Comparison of ENCODE assay signal across 9 mouse cellular contexts in genomic region chr2:25304657-25305541, GRCm38 (mm10). TPM values are rescaled to one million over a fixed set of nuclear protein-coding genes. Genes with fewer than 3 reads are reported as not detected.
DNase-seq lines count a peak whose midpoint lies in the region; ATAC-seq and TF ChIP-seq lines count a peak whose summit lies in the region.
"Had no signal": no experiment of that assay in that cellular context is flagged by ENCODE, and none has a peak within 500 bp of the region (broad histone marks: within the 10 kb centered on the region; RNA-seq: fewer than 3 reads in every experiment).

No protein-coding gene starts in this region.

- no peaks in the 10 kb centered on the region for H3K36me3 ChIP-seq in hindbrain, embryonic 12.5 days
- no peaks in the 10 kb centered on the region for H3K36me3 ChIP-seq in liver, postnatal 0 days (replicated peaks; ENCODE audit: insufficient read depth, low read length)
- peaks cover 64% of the 10 kb centered on the region for H3K36me3 ChIP-seq in neural tube, embryonic 15.5 days

- peak overlapping the region; percentile 66 for H3K9ac ChIP-seq in hindbrain, embryonic 12.5 days
- H3K9ac ChIP-seq in liver, postnatal 0 days (replicated peaks): no peak overlapping the region
- H3K9ac ChIP-seq in neural tube, embryonic 15.5 days (replicated peaks): peak overlapping the region; percentile 32; the same call in 1 of the 2 replicates

- peak; percentile 24 for DNase-seq in adrenal gland, adult 2 months
- DNase-seq in adrenal gland, adult 8-10 months: no peak
- peak; percentile 84 for DNase-seq in 416B (ENCODE audit: low read depth)
- DNase-seq in embryo, embryonic 11 days: peak; percentile 79
- DNase-seq in liver, postnatal 0 days: no peak
- DNase-seq in thymus, adult 18-20 months: no peak

- peak; percentile 84 for ATAC-seq in hindbrain, embryonic 12.5 days (ENCODE audit: low FRiP score)
- ATAC-seq in liver, postnatal 0 days: no peak
- peak; percentile 73 for ATAC-seq in neural tube, embryonic 15.5 days (ENCODE audit: low FRiP score)

- H3K4me3 ChIP-seq in hindbrain, embryonic 12.5 days: peak overlapping the region; percentile 38
- peak overlapping the region; percentile 13 for H3K4me3 ChIP-seq in liver, postnatal 0 days (ENCODE audit: low read depth, low read length)
- peak overlapping the region; percentile 36 for H3K4me3 ChIP-seq in neural tube, embryonic 15.5 days (replicated peaks)

- 0 out of 2 replicates have a peak overlapping the region, but pooled peaks have one; percentile 40 for H3K27ac ChIP-seq in hindbrain, embryonic 12.5 days
- no peak overlapping the region for H3K27ac ChIP-seq in liver, postnatal 0 days (ENCODE audit: low read depth)
- no peak overlapping the region for H3K27ac ChIP-seq in neural tube, embryonic 15.5 days (replicated peaks)

- no peak for TF ChIP-seq EP300 in liver, postnatal 0 days (IDR thresholded peaks at IDR 0.05; ENCODE audit: low read depth)

- H3K27me3 ChIP-seq in hindbrain, embryonic 12.5 days: peaks cover 70% of the 10 kb centered on the region
- peaks cover 35% of the 10 kb centered on the region for H3K27me3 ChIP-seq in liver, postnatal 0 days (ENCODE audit: insufficient read depth, low read length)
- H3K27me3 ChIP-seq in neural tube, embryonic 15.5 days (replicated peaks): peaks cover 59% of the 10 kb centered on the region

- H3K4me1 ChIP-seq in hindbrain, embryonic 12.5 days: peaks cover 13% of the 10 kb centered on the region
- H3K4me1 ChIP-seq in liver, postnatal 0 days (ENCODE audit: insufficient read depth): no peaks in the 10 kb centered on the region; the same call in 1 of the 2 replicates
- H3K4me1 ChIP-seq in neural tube, embryonic 15.5 days: peaks cover 9% of the 10 kb centered on the region

- TF ChIP-seq CTCF in liver, postnatal 0 days (IDR thresholded peaks at IDR 0.05; ENCODE audit: low read depth): no peak

- 2% methylated on average over 38 of the region's 45 CpGs for WGBS in hindbrain, embryonic 12.5 days
- 2% methylated on average over 44 of the region's 45 CpGs for WGBS in liver, postnatal 0 days (ENCODE audit: insufficient replicate concordance)
- WGBS in neural tube, embryonic 15.5 days: 4% methylated on average over 41 of the region's 45 CpGs

- H3K9me3 ChIP-seq in hindbrain, embryonic 12.5 days (replicated peaks): no peaks in the 10 kb centered on the region
- H3K9me3 ChIP-seq in liver, postnatal 0 days (ENCODE audit: low read length): no peaks in the 10 kb centered on the region
- H3K9me3 ChIP-seq in neural tube, embryonic 15.5 days (replicated peaks): no peaks in the 10 kb centered on the region

- H3K4me2 ChIP-seq in hindbrain, embryonic 12.5 days (replicated peaks): peak overlapping the region; percentile 84
- H3K4me2 ChIP-seq in liver, postnatal 0 days (ENCODE audit: low read depth, low read length): peak overlapping the region; percentile 51
- peak overlapping the region; percentile 68 for H3K4me2 ChIP-seq in neural tube, embryonic 15.5 days

RNA-seq across cellular contexts. Expression of gene Grin1, which starts 14.1 kb away (rescaled TPM):
- total RNA-seq in adrenal gland, adult 2 months (2021): 10 to 100 TPM in 1 of 2 experiments, 1 to 10 TPM in 1; 8.3 to 13.3 TPM
- polyA plus RNA-seq in adrenal gland, adult 2 months (2012; rRNA removed): 15.3 and 16.4 TPM in 2 replicates
- total RNA-seq in adrenal gland, adult 8-10 months (2022): 10 to 100 TPM; 13.0 to 21.3 (median 17.8) TPM
- polyA plus RNA-seq in hindbrain, embryonic 12.5 days (2016; fragmentation: Nextera tagmentation; extraction: Ambion mirVana): 6.3 and 6.9 TPM in 2 replicates
- not detected in 2 replicates for polyA plus RNA-seq in liver, postnatal 0 days (2015; fragmentation: Nextera tagmentation; extraction: Ambion mirVana)
- 58.0 and 68.4 TPM in 2 replicates for polyA plus RNA-seq in neural tube, embryonic 15.5 days (2015; fragmentation: Nextera tagmentation; extraction: Ambion mirVana)
- total RNA-seq: heart, postnatal 14 days had no signal

RNA-seq across cellular contexts. Expression of gene Lrrc26, which starts 15.2 kb away (rescaled TPM):
- total RNA-seq in adrenal gland, adult 2 months (2021): not detected
- polyA plus RNA-seq in adrenal gland, adult 2 months (2012; rRNA removed): not detected in 2 replicates
- not detected for total RNA-seq in adrenal gland, adult 8-10 months (2022)
- polyA plus RNA-seq in hindbrain, embryonic 12.5 days (2016; fragmentation: Nextera tagmentation; extraction: Ambion mirVana): not detected in 2 replicates
- polyA plus RNA-seq in liver, postnatal 0 days (2015; fragmentation: Nextera tagmentation; extraction: Ambion mirVana): not detected in 2 replicates
- 0.22 and 0.26 TPM in 2 replicates for polyA plus RNA-seq in neural tube, embryonic 15.5 days (2015; fragmentation: Nextera tagmentation; extraction: Ambion mirVana)

RNA-seq across cellular contexts. Expression of gene Tmem210, which starts 17.0 kb away (rescaled TPM):
- total RNA-seq in adrenal gland, adult 2 months (2021): not detected
- not detected in 2 replicates for polyA plus RNA-seq in adrenal gland, adult 2 months (2012; rRNA removed)
- total RNA-seq in adrenal gland, adult 8-10 months (2022): not detected
- not detected in 2 replicates for polyA plus RNA-seq in hindbrain, embryonic 12.5 days (2016; fragmentation: Nextera tagmentation; extraction: Ambion mirVana)
- polyA plus RNA-seq in liver, postnatal 0 days (2015; fragmentation: Nextera tagmentation; extraction: Ambion mirVana): not detected in 2 replicates
- polyA plus RNA-seq in neural tube, embryonic 15.5 days (2015; fragmentation: Nextera tagmentation; extraction: Ambion mirVana): not detected in 2 replicates
- total RNA-seq: heart, postnatal 14 days had no signal

RNA-seq across cellular contexts. Expression of gene Man1b1, which starts 27.2 kb away (rescaled TPM):
- total RNA-seq in adrenal gland, adult 2 months (2021): 10 to 100 TPM; 53.6 to 59.9 TPM
- polyA plus RNA-seq in adrenal gland, adult 2 months (2012; rRNA removed): 10.3 and 13.5 TPM in 2 replicates
- 10 to 100 TPM; 66.5 to 71.9 (median 67.6) TPM for total RNA-seq in adrenal gland, adult 8-10 months (2022)
- 73.5 and 78.8 TPM in 2 replicates for polyA plus RNA-seq in hindbrain, embryonic 12.5 days (2016; fragmentation: Nextera tagmentation; extraction: Ambion mirVana)
- polyA plus RNA-seq in liver, postnatal 0 days (2015; fragmentation: Nextera tagmentation; extraction: Ambion mirVana): 15.7 and 16.5 TPM in 2 replicates
- polyA plus RNA-seq in neural tube, embryonic 15.5 days (2015; fragmentation: Nextera tagmentation; extraction: Ambion mirVana): 43.5 and 46.6 TPM in 2 replicates

RNA-seq across cellular contexts. Expression of gene Anapc2, which starts 32.6 kb away (rescaled TPM):
- total RNA-seq in adrenal gland, adult 2 months (2021): 10 to 100 TPM; 78.8 to 82.7 TPM
- 93.1 and 110 TPM in 2 replicates for polyA plus RNA-seq in adrenal gland, adult 2 months (2012; rRNA removed)
- total RNA-seq in adrenal gland, adult 8-10 months (2022): 100 to 1,000 TPM in 3 of 4 experiments, 10 to 100 TPM in 1; 94.6 to 118 (median 102) TPM
- 147 and 152 TPM in 2 replicates for polyA plus RNA-seq in hindbrain, embryonic 12.5 days (2016; fragmentation: Nextera tagmentation; extraction: Ambion mirVana)
- polyA plus RNA-seq in liver, postnatal 0 days (2015; fragmentation: Nextera tagmentation; extraction: Ambion mirVana): 19.8 and 22.8 TPM in 2 replicates
- polyA plus RNA-seq in neural tube, embryonic 15.5 days (2015; fragmentation: Nextera tagmentation; extraction: Ambion mirVana): 125 and 129 TPM in 2 replicates

Comparison
In these comparisons a context has a peak if more than half of its experiments do, and no peak if none do; other contexts are left out.
1. DNase-seq: peak in adrenal gland, adult 2 months (single experiment), 416B (single experiment) and embryo, embryonic 11 days (single experiment); none in adrenal gland, adult 8-10 months (single experiment), liver, postnatal 0 days (single experiment) and thymus, adult 18-20 months (0 of 2).
2. Peak in every context shown above with its lines, with median percentiles within 50 percentile points of each other: H3K4me2 ChIP-seq and H3K4me3 ChIP-seq.